Mouse (Mus musculus): ENCODE data around the gene Phpt1. TPM values are rescaled to one million over a fixed set of nuclear protein-coding genes. Genes with fewer than 3 reads are reported as not detected.
A peak's percentile ranks its signal among the peaks of the same experiment; 100 is the strongest.

The Phpt1 gene
- total RNA-seq (2015; ENCODE audit: low replicate concordance): 0.96 and 7.1 TPM in 2 replicates
- total RNA-seq (2017; ENCODE audit: low replicate concordance): 2.1 TPM in 1 of 2 replicates, not detected in the other

GRCm38 (mm10) chr2:25574579-25575431, at the start of gene Phpt1, which contains the start of gene Mamdc4:
TSS of gene Phpt1 (minus strand) at chr2:25575224.
TSS of gene Mamdc4 (minus strand) at chr2:25574845.
- ATAC-seq (replicated peaks; ENCODE audit: low FRiP score, poor library complexity, severe bottlenecking): peak; percentile 90

GRCm38 (mm10) chr2:25621229-25622200, 46.5 kb upstream of the Phpt1 start, which contains the start of gene Tmem141:
TSS of gene Tmem141 (minus strand) at chr2:25622005.
- ATAC-seq (replicated peaks; ENCODE audit: low FRiP score, poor library complexity, severe bottlenecking): peak; percentile 38; the same call in 1 of the 2 replicates

DNA sequence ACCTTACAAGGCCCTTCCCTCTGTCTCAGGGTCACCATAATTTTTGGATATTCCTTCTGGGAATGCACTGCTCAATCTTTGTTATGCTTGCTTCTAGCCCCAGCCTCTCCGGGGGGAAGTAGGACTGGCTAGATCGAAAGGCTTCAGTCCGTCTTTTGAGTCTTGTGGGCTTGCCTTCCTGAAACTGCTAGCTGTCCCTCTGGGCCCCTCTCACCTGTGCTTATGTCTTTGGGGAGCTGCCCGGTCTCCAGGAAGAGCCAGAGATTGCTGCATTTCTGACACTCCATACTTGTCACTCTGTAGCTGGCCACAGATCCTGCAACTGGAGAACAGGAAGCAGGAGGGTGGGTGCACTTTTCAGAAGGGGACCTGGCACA, 45.8 kb upstream of the Phpt1 start:
- ATAC-seq (replicated peaks; ENCODE audit: low FRiP score, poor library complexity, severe bottlenecking): no peak

GRCm38 (mm10) chr2:25620386-25620785, 45.4 kb upstream of the Phpt1 start:
- no peak for ATAC-seq (replicated peaks; ENCODE audit: low FRiP score, poor library complexity, severe bottlenecking)

GRCm38 (mm10) chr2:25617578-25617977, 42.6 kb upstream of the Phpt1 start, which contains the start of gene Ccdc183:
TSS of gene Ccdc183 (minus strand) at chr2:25617678.
- no peak for ATAC-seq (replicated peaks; ENCODE audit: low FRiP score, poor library complexity, severe bottlenecking)

GRCm38 (mm10) chr2:25616398-25616797, 41.4 kb upstream of the Phpt1 start:
- no peak for ATAC-seq (replicated peaks; ENCODE audit: low FRiP score, poor library complexity, severe bottlenecking)

DNA sequence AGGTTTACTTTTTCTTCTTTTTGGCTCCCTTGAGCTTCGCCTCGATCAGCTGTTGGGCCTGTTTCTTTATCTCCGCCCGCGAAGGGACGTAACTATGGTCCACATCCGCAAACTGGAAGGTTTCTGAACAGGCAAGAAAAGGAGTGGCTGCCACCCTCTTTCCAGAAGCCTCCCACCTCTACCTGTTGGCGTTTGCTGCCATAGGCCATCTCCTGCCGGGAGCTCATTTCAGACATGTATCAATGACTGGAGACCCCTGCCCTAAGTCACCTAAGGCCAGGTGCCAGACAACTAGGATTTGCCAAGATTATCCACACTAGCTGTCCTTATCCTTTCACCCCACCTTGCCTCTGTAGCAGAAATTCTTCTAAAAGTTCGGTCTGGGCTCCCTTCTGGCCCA, 33.6 kb upstream of the Phpt1 start:
- peak; percentile 40 for ATAC-seq (replicated peaks; ENCODE audit: low FRiP score, poor library complexity, severe bottlenecking)

GRCm38 (mm10) chr2:25607761-25608622, 33.0 kb upstream of the Phpt1 start, which contains the start of gene Rabl6:
TSS of gene Rabl6 (minus strand) at chr2:25608521.
- ATAC-seq (replicated peaks; ENCODE audit: low FRiP score, poor library complexity, severe bottlenecking): peak; percentile 89

DNA sequence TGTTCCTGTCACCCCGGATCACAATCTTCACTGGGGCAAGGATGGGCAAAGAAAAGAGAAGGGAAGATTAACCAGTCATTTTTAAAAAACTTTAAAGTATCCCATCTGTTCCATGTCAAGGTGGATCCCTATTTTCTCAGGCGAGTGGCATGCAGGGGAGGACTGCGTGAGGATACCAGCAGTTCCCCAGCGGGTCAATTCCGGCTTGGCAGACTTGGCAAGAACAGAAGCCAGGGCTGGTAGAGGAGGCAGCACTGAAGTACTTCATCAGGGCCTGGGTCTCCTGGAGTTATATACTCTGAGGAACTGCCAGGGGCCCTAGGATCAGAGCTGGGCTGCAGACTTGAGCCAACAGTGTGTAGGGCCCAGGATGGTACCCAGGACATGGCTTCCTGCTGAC, 27.5 kb upstream of the Phpt1 start:
- ATAC-seq (replicated peaks; ENCODE audit: low FRiP score, poor library complexity, severe bottlenecking): no peak

DNA sequence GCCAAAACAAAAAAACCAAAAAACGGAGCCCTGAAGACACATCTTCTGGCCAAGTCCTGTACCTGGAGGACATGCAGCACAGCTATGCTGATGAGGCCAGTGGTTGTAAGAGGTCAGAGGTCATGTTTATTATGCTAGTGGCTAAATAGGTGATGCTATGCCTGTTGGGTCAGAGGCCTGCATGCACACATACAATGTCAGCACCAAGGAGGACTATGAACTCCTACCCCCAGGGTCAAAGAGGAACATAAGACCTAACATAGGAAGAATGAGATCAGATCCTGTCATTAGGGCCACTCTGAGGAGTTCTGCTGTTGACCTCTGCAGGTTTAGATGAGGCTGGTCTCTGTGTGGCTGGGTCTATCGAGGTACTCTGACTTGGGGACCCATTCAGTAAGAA, 25.0 kb upstream of the Phpt1 start:
- no peak for ATAC-seq (replicated peaks; ENCODE audit: low FRiP score, poor library complexity, severe bottlenecking)

GRCm38 (mm10) chr2:25598749-25599148, 23.7 kb upstream of the Phpt1 start:
- no peak for ATAC-seq (replicated peaks; ENCODE audit: low FRiP score, poor library complexity, severe bottlenecking)

DNA sequence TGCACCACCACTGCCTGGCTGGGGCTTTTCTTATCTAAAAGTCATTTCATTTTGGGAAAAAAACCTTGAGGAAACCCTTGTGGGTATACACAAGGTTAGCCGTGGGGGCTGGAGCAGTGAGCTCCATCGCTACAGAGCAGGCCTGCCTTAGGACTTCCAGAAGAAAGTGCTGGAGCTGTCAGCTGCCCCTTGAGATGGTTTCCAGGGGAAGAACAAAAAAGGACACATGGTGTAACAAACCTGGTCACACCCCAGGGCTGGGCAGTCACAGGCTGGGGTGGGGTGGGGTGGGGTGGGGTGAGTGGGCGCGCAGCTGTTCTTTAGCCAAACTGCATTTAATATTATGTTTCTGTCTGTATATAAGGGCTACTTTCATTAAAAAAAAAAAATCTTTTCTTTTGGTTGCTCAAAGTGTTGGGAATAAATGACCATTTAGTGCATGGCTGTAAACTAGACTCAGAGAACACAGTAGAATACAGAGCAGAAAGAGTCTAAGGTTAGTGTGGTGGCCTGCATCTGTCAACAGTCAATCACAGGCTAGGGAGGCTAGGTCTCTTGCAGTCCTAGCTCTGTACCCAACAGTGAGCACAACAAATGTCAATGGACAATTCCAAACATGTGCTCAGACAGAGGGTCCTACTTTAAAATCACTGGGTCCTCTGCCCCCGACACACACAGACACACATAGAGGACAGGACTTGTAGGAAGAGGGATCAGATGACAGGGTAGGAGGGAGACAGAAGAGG, 21.9 kb upstream of the Phpt1 start:
- no peak for ATAC-seq (replicated peaks; ENCODE audit: low FRiP score, poor library complexity, severe bottlenecking)

DNA sequence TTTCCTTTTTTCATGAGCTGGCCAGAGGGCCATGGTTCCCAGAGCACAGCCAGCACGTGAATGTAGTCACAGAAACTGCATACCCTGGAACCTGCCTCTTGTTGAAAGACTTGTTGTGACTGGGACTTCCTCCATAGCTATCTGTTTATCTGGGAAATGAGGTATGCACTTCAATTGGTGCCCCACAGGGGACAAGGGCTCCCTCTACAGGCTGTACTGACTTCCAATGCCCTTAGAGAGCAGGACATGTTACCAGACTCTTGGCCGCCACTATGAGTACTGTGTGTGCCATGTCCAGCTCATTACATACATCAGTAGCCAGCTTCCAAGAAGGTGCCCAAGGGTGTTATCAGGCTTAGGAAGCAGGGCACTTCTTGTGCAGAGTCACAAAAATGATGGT, 16.8 kb upstream of the Phpt1 start:
- ATAC-seq (replicated peaks; ENCODE audit: low FRiP score, poor library complexity, severe bottlenecking): peak; percentile 55; the same call in 1 of the 2 replicates

GRCm38 (mm10) chr2:25588227-25588907, 13.3 kb upstream of the Phpt1 start:
- no peak for ATAC-seq (replicated peaks; ENCODE audit: low FRiP score, poor library complexity, severe bottlenecking)

DNA sequence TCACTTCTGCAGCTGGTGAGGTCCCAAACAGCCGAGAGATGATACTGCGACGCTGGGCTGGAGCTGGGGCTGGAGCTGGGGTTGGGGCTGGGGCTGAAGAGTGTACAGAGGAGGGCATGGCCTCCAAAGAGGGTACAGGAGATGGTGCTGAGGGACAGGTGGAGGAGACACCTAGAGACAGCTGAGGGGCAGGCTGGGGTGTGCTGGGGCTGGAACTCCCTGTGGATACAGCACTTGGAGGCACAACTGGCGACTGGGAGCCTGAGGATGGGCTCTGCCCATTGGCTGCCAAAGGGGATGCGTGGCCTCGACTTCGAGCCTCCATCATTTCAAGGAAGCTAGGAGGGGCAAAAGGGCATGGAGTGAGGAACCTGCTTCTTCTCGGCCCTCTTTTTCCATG, 12.3 kb upstream of the Phpt1 start:
- ATAC-seq (replicated peaks; ENCODE audit: low FRiP score, poor library complexity, severe bottlenecking): no peak

DNA sequence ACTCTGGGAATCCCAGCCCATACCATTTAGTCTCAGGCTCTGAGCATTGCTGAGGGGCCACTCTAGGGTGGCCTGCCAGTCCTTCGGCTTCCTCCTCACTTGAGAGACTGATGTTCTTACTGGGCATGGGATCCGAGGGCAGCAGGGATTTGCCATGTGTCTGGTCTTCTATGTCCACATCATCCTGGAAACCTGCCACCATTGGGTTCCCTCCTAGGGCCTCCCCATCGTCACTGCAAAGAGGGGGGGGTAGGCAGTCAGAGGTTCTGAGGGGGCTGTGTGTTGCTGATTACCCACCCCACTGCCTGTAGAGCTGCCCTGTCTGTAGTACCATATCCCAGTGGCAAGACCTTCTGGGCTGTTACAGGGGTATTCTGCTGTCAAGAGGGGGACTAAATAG, 10.6 kb upstream of the Phpt1 start:
- no peak for ATAC-seq (replicated peaks; ENCODE audit: low FRiP score, poor library complexity, severe bottlenecking)

- ATAC-seq (replicated peaks; ENCODE audit: low FRiP score, poor library complexity, severe bottlenecking): no peak
Observed at GRCm38 (mm10) chr2:25584856-25585255, 9.8 kb upstream of the Phpt1 start.

GRCm38 (mm10) chr2:25584152-25584551, 9.1 kb upstream of the Phpt1 start:
- ATAC-seq (replicated peaks; ENCODE audit: low FRiP score, poor library complexity, severe bottlenecking): no peak

All from erythroblast, adult 5-6 weeks (primary cell).